Mouse (Mus musculus): ENCODE measurements around the gene Dtd2. TPM values are rescaled to one million over a fixed set of nuclear protein-coding genes. Genes with fewer than 3 reads are reported as not detected.

The Dtd2 gene
- polyA plus RNA-seq, 1 experiment from 2014 or later, result 16.4 TPM

- H3K4me2 ChIP-seq (replicated peaks), result no peak overlapping the region
- H3K27me3 ChIP-seq, result no peaks in the 10 kb centered on the region
- H3K4me3 ChIP-seq, result no peak overlapping the region
- 27% methylated on average over 9 of the region's 9 CpGs for WGBS
- no peak overlapping the region for H3K9ac ChIP-seq (replicated peaks)
- no peaks in the 10 kb centered on the region for H3K9me3 ChIP-seq
- peaks cover 17% of the 10 kb centered on the region for H3K36me3 ChIP-seq
- peaks cover 3% of the 10 kb centered on the region; the same call in 1 of the 2 replicates for H3K4me1 ChIP-seq
- no peak overlapping the region for H3K27ac ChIP-seq (replicated peaks)
- ATAC-seq (replicated peaks), result no peak
These were observed 61.0 kb downstream of the Dtd2 start for GRCm38 (mm10) chr12:51945331-51945730.

- Histone ChIP-seq H3K4me3 (no peak overlapping the region), H3K36me3 (0 out of 2 replicates have a peak, but pooled peaks cover 5% of the 10 kb centered on the region), H3K9me3 (no peaks in the 10 kb centered on the region), H3K4me1 (no peaks in the 10 kb centered on the region), H3K4me2 (replicated peaks) (no peak overlapping the region), H3K9ac (replicated peaks) (no peak overlapping the region), H3K27ac (replicated peaks) (no peak overlapping the region), H3K27me3 (no peaks in the 10 kb centered on the region)
- WGBS, result 90% methylated on average over 4 of the region's 4 CpGs
- ATAC-seq (replicated peaks), result no peak
These were observed 66.5 kb downstream of the Dtd2 start for GRCm38 (mm10) chr12:51939848-51940247.

Other genes with a start within 250 kb of the Dtd2 start
- 38.8 and 42.7 TPM in 2 replicates for gene Hectd1, start 177.0 kb downstream of the Dtd2 start, polyA plus RNA-seq (2015; fragmentation: Nextera tagmentation; extraction: Ambion mirVana)
- 5.4 and 5.9 TPM in 2 replicates for gene Heatr5a, start 35.2 kb downstream of the Dtd2 start, polyA plus RNA-seq (2015; fragmentation: Nextera tagmentation; extraction: Ambion mirVana)
- not detected in 2 replicates for gene Gpr33, start 21.6 kb upstream of the Dtd2 start, polyA plus RNA-seq (2015; fragmentation: Nextera tagmentation; extraction: Ambion mirVana)
- 9.3 and 10.9 TPM in 2 replicates for gene Nubpl, start 91.2 kb upstream of the Dtd2 start, polyA plus RNA-seq (2015; fragmentation: Nextera tagmentation; extraction: Ambion mirVana)